8 mouse cellular contexts compared by ENCODE assay signal in genomic region chr17:71783366-71783735, GRCm38 (mm10). TPM values are rescaled to one million over a fixed set of nuclear protein-coding genes. Genes with fewer than 3 reads are reported as not detected.
DNase-seq lines count a peak whose midpoint lies in the region; ATAC-seq and TF ChIP-seq lines count a peak whose summit lies in the region.

No protein-coding gene starts in this region.

- no peak for ATAC-seq in kidney, postnatal 0 days (replicated peaks; ENCODE audit: low FRiP score, low read depth)
- no peak for ATAC-seq in embryonic facial prominence, embryonic 13.5 days (ENCODE audit: insufficient number of reproducible peaks, insufficient read depth, low FRiP score, low TSS enrichment, low read depth)
- no peak for ATAC-seq in midbrain, embryonic 14.5 days (ENCODE audit: low FRiP score, low TSS enrichment)
- ATAC-seq in erythroblast, adult 5-6 weeks (replicated peaks; ENCODE audit: low FRiP score, poor library complexity, severe bottlenecking) = no peak

- DNase-seq in kidney, postnatal 0 days (ENCODE audit: low spot score) = peak; percentile 27
- no peak for DNase-seq in kidney, postnatal 25 days
- peak; percentile 20 for DNase-seq in heart, postnatal 4 days
- DNase-seq in midbrain, embryonic 14.5 days = no peak
- DNase-seq in thymus, postnatal 25 days = no peak
- no peak for DNase-seq in thymus, postnatal 4 days

- H3K36me3 ChIP-seq in kidney, postnatal 0 days (ENCODE audit: insufficient read depth, low read length) = no peaks in the 10 kb centered on the region
- H3K36me3 ChIP-seq in embryonic facial prominence, embryonic 13.5 days = no peaks in the 10 kb centered on the region
- no peaks in the 10 kb centered on the region for H3K36me3 ChIP-seq in midbrain, embryonic 14.5 days (ENCODE audit: control insufficient read depth, insufficient read depth, low read length)

- no peaks in the 10 kb centered on the region for H3K4me1 ChIP-seq in kidney, postnatal 0 days (replicated peaks; ENCODE audit: insufficient read depth, low read length)
- H3K4me1 ChIP-seq in embryonic facial prominence, embryonic 13.5 days = peaks cover 21% of the 10 kb centered on the region
- peaks cover 20% of the 10 kb centered on the region for H3K4me1 ChIP-seq in midbrain, embryonic 14.5 days (ENCODE audit: control insufficient read depth, insufficient read depth, low read length)

- H3K4me3 ChIP-seq in kidney, postnatal 0 days (replicated peaks; ENCODE audit: low read depth, low read length) = peak overlapping the region; percentile 61
- H3K4me3 ChIP-seq in embryonic facial prominence, embryonic 13.5 days = peak overlapping the region; percentile 82
- H3K4me3 ChIP-seq in midbrain, embryonic 14.5 days (replicated peaks; ENCODE audit: low read depth, low read length) = peak overlapping the region; percentile 77

- TF ChIP-seq CTCF in kidney, postnatal 0 days (IDR thresholded peaks at IDR 0.05; ENCODE audit: low read depth) = no peak

- no peak overlapping the region for H3K27ac ChIP-seq in kidney, postnatal 0 days
- H3K27ac ChIP-seq in embryonic facial prominence, embryonic 13.5 days = no peak overlapping the region
- peak overlapping the region; percentile 75; the same call in 1 of the 2 replicates for H3K27ac ChIP-seq in midbrain, embryonic 14.5 days (replicated peaks; ENCODE audit: low read depth, low read length)

- H3K27me3 ChIP-seq in kidney, postnatal 0 days (ENCODE audit: insufficient read depth, low read length) = no peaks in the 10 kb centered on the region
- H3K27me3 ChIP-seq in embryonic facial prominence, embryonic 13.5 days = peaks cover 24% of the 10 kb centered on the region
- no peaks in the 10 kb centered on the region for H3K27me3 ChIP-seq in midbrain, embryonic 14.5 days (ENCODE audit: control insufficient read depth, insufficient read depth, low read length)

- H3K9me3 ChIP-seq in kidney, postnatal 0 days (replicated peaks; ENCODE audit: low read length) = no peaks in the 10 kb centered on the region
- H3K9me3 ChIP-seq in embryonic facial prominence, embryonic 13.5 days = no peaks in the 10 kb centered on the region
- H3K9me3 ChIP-seq in midbrain, embryonic 14.5 days (ENCODE audit: control insufficient read depth, low read length) = 0 out of 2 replicates have a peak, but pooled peaks cover 5% of the 10 kb centered on the region

- 9% methylated on average over 10 of the region's 10 CpGs for WGBS in kidney, postnatal 0 days
- WGBS in embryonic facial prominence, embryonic 13.5 days = 10% methylated on average over 10 of the region's 10 CpGs
- WGBS in midbrain, embryonic 14.5 days = 3% methylated on average over 10 of the region's 10 CpGs

- H3K4me2 ChIP-seq in kidney, postnatal 0 days (ENCODE audit: low read length) = peak overlapping the region; percentile 79
- H3K4me2 ChIP-seq in embryonic facial prominence, embryonic 13.5 days = peak overlapping the region; percentile 89
- H3K4me2 ChIP-seq in midbrain, embryonic 14.5 days (ENCODE audit: low read length) = peak overlapping the region; percentile 86

- 0 out of 2 replicates have a peak overlapping the region, but pooled peaks have one; percentile 66 for H3K9ac ChIP-seq in kidney, postnatal 0 days (ENCODE audit: low read depth, low read length)
- H3K9ac ChIP-seq in embryonic facial prominence, embryonic 13.5 days = peak overlapping the region; percentile 82
- H3K9ac ChIP-seq in midbrain, embryonic 14.5 days (replicated peaks; ENCODE audit: low read length) = peak overlapping the region; percentile 84

RNA-seq across cellular contexts. Expression of gene Clip4, which starts 15.1 kb away (rescaled TPM):
- polyA plus RNA-seq in kidney, postnatal 0 days (2015; fragmentation: Nextera tagmentation; extraction: Ambion mirVana) = 6.2 and 6.9 TPM in 2 replicates
- polyA plus RNA-seq in embryonic facial prominence, embryonic 13.5 days (2015; fragmentation: Nextera tagmentation; extraction: Ambion mirVana) = 6.4 and 9.9 TPM in 2 replicates
- total RNA-seq in heart, postnatal 4 days (2021) = 100 to 1,000 TPM; 173 TPM
- polyA plus RNA-seq in midbrain, embryonic 14.5 days (2014; fragmentation: Nextera tagmentation; extraction: Ambion mirVana) = 12.2 and 15.8 TPM in 2 replicates
- not detected in 2 replicates for total RNA-seq in erythroblast, adult 5-6 weeks (2015; ENCODE audit: low replicate concordance)
- not detected in 2 replicates for total RNA-seq in erythroblast, adult 5-6 weeks (2017; ENCODE audit: low replicate concordance)

RNA-seq across cellular contexts. Expression of gene Pcare, which starts 30.7 kb away (rescaled TPM):
- polyA plus RNA-seq in kidney, postnatal 0 days (2015; fragmentation: Nextera tagmentation; extraction: Ambion mirVana) = not detected in 2 replicates
- polyA plus RNA-seq in embryonic facial prominence, embryonic 13.5 days (2015; fragmentation: Nextera tagmentation; extraction: Ambion mirVana) = 0.06 TPM in 1 of 2 replicates, not detected in the other
- 1 to 10 TPM; 1.4 to 1.6 TPM for total RNA-seq in heart, postnatal 4 days (2021)
- not detected in 2 replicates for polyA plus RNA-seq in midbrain, embryonic 14.5 days (2014; fragmentation: Nextera tagmentation; extraction: Ambion mirVana)
- total RNA-seq in erythroblast, adult 5-6 weeks (2015; ENCODE audit: low replicate concordance) = not detected in 2 replicates
- total RNA-seq in erythroblast, adult 5-6 weeks (2017; ENCODE audit: low replicate concordance) = 0.14 TPM in 1 of 2 replicates, not detected in the other

Comparison
In these comparisons a context has a peak if more than half of its experiments do, and no peak if none do; other contexts are left out.
1. DNase-seq: peak in kidney, postnatal 0 days (single experiment) and heart, postnatal 4 days (single experiment); none in kidney, postnatal 25 days (0 of 2), midbrain, embryonic 14.5 days (single experiment), thymus, postnatal 25 days (single experiment) and thymus, postnatal 4 days (single experiment).
2. Peak in every context shown above with its lines, with median percentiles within 50 percentile points of each other: H3K4me2 ChIP-seq, H3K4me3 ChIP-seq and H3K9ac ChIP-seq.